Mouse (Mus musculus) cerebellum, adult 11-12 months (tissue): Measurements from ENCODE around the gene Asxl1.

ENCODE experiments used
- DNase-seq: peaks from one replicate; pipeline ENCODE4 v3.0.0; 2022

The Asxl1 gene

GRCm38 (mm10) chr2:153445137-153446016 lies 99.7 kb downstream of the Asxl1 start:
- no peak for DNase-seq

DNA sequence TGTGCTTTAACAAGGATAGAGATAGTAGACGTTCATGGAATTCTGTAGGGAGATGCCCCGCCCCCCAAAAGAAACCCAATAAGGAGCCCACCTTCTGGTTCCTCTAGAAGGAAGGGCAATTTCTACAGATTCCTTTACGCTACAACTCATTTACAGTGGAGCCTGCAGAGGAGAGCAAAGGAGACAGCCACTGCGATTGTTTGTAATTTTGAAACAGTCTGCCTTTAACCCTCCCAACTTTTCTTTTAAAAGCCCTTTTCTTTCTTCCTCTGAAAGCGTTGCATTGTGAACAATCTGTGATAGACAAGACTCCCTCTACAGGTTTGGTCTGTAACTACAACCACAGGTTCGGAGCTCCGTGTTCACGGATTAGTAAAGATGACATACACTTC lies 100.4 kb downstream of the Asxl1 start:
- DNase-seq = no peak

GRCm38 (mm10) chr2:153446476-153446875 lies 100.8 kb downstream of the Asxl1 start:
- no peak for DNase-seq

GRCm38 (mm10) chr2:153447719-153448118 lies 102.1 kb downstream of the Asxl1 start:
- DNase-seq = no peak

- no peak for DNase-seq
These were observed 102.9 kb downstream of the Asxl1 start for GRCm38 (mm10) chr2:153448519-153448918.
